Mouse (Mus musculus) megakaryocyte progenitor cell, adult 5-6 weeks (primary cell): ENCODE data around the gene Hoxd3. TPM values are rescaled to one million over a fixed set of nuclear protein-coding genes. Genes with fewer than 3 reads are reported as not detected.
A peak's percentile ranks its signal among the peaks of the same experiment; 100 is the strongest.

Experiments
- ATAC-seq: replicated peaks from 2 replicates; pipeline ENCODE4 v1.8.0; 2016; ENCODE audit warnings: mild to moderate bottlenecking, moderate TSS enrichment, inconsistent platforms; ENCODE audit not compliant: poor library complexity
- total RNA-seq, 2 experiments: library from RNA; stranded (forward) in 1 of 2; stranded (reverse) in 1 of 2; fragments of 157-497, 149-512 nt in 1 of 2; fragments of 200-1000 nt in 1 of 2; gene quantifications; 2 replicates each; pipeline versions ENCODE4 v1.2.3 to v1.2.4; 2015 to 2017

Hoxd3 gene
- total RNA-seq (2015) (not detected in 2 replicates), total RNA-seq (2017) (not detected in 2 replicates)

DNA sequence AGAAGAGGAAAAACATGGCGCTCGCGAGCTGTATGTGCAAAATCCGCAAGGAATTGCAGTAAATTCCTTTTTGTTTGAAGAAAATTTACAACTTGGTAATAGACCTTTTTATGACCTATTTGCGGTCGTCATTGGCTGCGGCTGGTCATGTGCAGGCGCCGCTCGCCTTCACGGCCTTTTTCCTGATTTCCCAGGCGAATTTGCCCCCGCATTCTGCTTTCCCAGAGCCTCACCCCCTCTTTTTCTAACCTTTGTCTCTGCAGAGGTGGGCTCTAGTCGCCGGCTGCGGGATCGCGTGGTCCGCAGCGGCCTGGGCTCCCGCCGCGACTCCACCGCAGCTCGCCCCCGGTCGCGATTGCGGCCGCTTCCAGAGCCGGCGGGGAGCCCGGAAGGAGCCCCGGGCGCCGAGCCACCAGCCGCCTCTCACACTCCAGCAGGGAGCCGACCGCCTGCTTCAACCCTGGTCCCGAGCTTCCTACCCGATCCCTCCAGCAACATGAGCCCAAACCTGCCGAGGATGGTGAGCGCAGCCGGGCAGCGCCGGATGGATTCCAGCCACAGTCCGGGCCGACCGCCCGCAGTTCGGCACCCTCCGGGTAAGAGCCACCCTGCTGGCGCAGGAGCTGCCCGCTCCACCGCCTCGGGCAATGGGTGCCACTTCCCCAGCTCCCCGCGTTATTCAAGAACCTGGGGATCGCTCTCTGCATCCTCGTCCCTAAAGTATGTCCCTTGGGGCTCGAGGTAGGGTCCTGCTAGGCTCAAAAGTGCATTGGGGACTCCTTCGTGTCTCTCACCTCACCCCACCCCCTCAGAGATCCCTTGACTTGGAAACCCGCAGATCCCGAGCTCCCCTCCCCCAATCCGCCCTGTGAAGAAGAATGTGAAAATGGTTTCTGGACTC lies at the start of gene Hoxd3, which contains the start of gene Hoxd4:
TSS of gene Hoxd3 (plus strand) at position 207 of the 901 bp plus-strand sequence.
TSS of gene Hoxd4 (plus strand) at position 209 of the 901 bp plus-strand sequence.
- no peak for ATAC-seq

DNA sequence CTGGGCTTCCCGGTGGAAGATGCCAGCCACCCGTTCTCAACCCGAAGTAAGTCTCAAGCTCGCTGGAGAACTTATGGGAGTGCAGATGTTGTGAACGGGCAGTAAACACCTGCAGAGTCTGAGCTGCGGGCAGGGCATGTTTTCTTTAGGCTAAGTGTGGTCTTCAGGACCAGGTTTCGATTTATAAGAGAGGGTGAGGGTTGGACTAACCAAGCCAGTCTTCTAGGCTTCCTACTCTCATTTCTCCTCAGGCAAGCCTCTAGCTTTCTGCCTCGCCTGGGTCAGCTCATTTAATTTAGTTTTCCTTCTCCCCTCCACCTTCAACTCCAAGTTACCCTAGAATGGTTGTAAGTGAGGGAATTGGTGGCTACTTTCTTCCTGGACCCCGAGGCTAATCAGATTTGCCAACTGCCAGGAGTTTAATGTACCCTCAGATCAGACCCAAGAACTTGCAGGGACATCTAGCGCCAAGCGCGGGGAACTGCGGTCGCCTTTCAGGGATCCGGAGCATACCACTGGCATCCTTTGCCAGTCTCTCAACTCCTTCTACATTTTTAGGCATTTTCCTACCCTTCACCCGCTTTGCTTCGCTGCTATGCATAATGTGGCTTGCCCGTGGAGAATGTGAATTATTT lies 48.3 kb upstream of the Hoxd3 start:
- peak; percentile 61 for ATAC-seq

DNA sequence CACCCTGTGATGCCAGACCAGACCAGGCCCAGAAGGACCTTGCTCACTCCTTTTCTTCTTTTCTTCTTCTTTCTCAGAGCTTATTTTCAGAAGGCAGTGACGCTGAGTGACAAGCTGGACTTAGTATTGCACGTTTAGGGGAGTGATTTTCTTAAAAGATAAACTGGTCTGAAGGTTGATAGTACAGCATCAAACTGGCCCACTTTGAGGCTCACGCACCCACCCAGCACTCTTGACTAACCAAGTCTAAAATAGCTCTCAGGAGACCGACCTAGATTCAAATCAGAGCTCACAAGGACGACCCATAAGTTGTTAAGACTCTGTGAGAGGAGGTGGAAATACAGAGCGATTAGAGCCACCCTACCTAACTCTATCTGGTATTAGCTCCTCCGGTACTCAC lies 45.3 kb upstream of the Hoxd3 start:
- no peak for ATAC-seq

- no peak for ATAC-seq
Measured at GRCm38 (mm10) chr2:74667191-74667841, 44.4 kb upstream of the Hoxd3 start.

DNA sequence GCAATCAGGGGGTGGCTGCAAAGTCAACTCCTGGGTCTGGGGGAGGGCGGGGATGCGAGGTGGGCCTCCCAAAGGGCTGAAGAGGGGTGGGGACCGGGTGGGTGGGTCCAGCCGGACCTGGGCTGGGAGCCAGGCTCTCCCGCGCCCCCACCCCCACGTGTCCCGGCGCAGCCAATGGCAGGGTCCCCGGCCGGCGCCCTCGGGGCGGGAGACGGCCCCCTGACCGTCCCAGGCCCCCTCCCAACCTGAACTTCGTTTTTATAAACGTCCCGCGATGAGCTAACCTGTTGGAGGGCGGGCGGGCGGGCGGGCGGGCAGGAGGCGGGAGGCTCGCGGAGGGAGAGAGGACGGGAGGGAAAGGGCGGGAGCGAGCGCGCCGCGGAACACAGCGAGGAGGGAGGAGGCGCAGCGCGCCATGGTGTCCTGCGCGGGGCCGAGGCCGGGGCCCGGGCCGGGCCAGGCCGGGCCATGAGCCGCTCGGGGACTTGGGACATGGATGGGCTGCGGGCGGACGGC lies 43.8 kb upstream of the Hoxd3 start, which contains the start of gene Hoxd13:
TSS of gene Hoxd13 (plus strand) at position 469 of the 516 bp plus-strand sequence.
- ATAC-seq: no peak

DNA sequence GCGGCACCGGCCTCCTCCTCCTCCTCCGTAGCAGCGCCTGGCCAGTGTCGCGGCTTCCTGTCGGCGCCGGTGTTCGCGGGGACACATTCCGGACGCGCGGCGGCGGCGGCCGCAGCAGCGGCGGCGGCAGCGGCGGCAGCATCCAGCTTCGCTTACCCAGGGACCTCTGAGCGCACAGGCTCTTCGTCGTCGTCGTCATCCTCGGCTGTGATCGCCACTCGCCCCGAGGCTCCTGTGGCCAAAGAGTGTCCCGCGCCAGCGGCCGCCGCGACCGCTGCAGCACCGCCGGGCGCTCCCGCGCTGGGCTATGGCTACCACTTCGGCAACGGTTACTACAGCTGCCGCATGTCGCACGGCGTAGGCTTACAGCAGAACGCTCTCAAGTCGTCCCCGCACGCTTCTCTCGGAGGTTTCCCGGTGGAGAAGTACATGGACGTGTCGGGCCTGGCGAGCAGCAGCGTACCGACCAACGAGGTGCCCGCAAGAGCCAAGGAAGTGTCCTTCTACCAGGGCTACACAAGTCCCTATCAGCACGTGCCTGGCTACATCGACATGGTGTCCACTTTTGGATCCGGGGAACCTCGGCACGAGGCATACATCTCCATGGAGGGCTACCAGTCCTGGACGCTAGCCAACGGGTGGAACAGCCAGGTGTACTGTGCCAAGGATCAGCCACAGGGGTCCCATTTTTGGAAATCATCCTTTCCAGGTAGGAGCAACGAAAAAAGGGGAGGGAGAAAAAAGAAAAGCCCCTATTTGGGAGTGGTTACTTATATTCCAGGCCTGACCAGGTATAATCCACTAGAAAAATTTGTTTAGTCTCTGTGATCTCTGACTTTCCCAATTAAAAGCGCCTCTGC lies 43.1 kb upstream of the Hoxd3 start:
- ATAC-seq: no peak

- no peak for ATAC-seq
Measured at GRCm38 (mm10) chr2:74669230-74669578, 42.5 kb upstream of the Hoxd3 start.

GRCm38 (mm10) chr2:74669650-74670235 lies 42.0 kb upstream of the Hoxd3 start:
- ATAC-seq: no peak

- no peak for ATAC-seq
Measured at GRCm38 (mm10) chr2:74670632-74671188, 41.0 kb upstream of the Hoxd3 start.

GRCm38 (mm10) chr2:74671847-74672246 lies 39.9 kb upstream of the Hoxd3 start:
- no peak for ATAC-seq

- ATAC-seq: peak; percentile 89
Measured at GRCm38 (mm10) chr2:74672481-74673362, 39.0 kb upstream of the Hoxd3 start.

DNA sequence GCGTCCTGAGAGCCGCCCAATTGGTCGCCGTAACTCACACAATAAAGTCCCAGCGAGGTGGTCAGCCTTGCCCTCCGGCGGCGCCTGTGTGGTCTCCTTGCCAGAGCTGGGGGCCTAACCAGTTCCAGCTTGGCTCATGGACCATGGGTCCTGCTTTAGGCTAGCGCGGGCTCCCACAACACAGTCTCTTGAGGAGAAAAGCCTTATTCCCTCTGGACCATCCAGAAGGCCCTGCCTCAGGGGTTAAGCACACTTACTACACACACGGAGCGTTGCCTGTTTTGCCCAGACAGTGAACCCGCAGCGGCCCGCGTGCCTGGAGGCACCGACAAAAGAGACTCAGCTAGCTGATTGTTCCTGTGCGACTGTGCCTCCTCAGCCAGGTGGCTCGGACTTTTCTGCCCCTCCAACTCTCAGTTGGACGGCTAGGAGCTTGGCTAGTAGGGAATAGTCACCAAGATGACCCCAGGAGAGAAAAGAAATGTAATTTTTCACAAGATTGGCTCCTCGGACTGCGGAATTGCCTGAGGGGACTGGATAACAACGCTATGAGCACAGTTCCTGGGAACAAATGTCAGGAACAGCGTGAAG lies 37.8 kb upstream of the Hoxd3 start:
- ATAC-seq: no peak

- no peak for ATAC-seq
Measured at GRCm38 (mm10) chr2:74674881-74675665, 36.7 kb upstream of the Hoxd3 start, which contains the start of gene Hoxd12. TSS of gene Hoxd12 (plus strand) at chr2:74675013.

DNA sequence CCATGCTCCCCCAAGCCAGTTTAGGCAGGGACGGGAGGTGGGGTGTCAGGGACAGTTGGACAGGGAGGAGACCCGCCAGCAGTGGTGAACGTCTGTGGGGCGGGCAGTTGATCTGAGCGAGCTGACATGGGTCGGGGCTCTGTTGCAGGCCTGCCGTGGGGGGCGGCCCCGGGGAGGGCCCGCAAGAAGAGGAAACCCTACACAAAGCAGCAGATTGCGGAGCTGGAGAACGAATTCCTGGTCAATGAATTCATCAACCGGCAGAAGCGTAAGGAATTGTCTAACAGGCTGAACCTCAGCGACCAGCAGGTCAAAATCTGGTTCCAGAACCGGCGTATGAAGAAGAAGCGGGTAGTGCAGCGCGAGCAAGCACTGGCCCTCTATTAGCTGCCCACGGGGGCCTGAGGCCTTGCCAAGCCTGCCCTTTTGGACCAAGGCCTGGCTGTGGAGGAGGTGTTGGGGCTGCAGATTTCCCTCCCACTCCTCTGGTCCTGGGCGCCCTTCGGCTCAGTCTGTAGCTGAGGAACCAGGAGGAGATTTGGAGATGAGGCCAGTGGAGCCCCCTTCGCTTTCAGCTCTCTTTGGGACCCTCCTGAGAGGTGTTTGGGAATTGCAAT lies 36.0 kb upstream of the Hoxd3 start:
- no peak for ATAC-seq

GRCm38 (mm10) chr2:74676376-74677052 lies 35.2 kb upstream of the Hoxd3 start:
- ATAC-seq: no peak

GRCm38 (mm10) chr2:74677106-74677505 lies 34.6 kb upstream of the Hoxd3 start:
- ATAC-seq: no peak
